Comparison of ENCODE assay signal across 21 mouse cellular contexts in genomic region chr13:26795460-26795859, GRCm38 (mm10). TPM values are rescaled to one million over a fixed set of nuclear protein-coding genes. Genes with fewer than 3 reads are reported as not detected.
"Had no signal": no experiment of that assay in that cellular context is flagged by ENCODE, and none has a peak within 500 bp of the region (broad histone marks: within the 10 kb centered on the region; RNA-seq: fewer than 3 reads in every experiment).

No protein-coding gene starts in this region.

- H3K9ac ChIP-seq: liver, embryonic 13.5 days; liver, embryonic 15.5 days; liver, postnatal 0 days; midbrain, embryonic 12.5 days; neural tube, embryonic 13.5 days; neural tube, embryonic 15.5 days; stomach, embryonic 15.5 days had no signal

- H3K27ac ChIP-seq: liver, embryonic 13.5 days; liver, embryonic 15.5 days; midbrain, embryonic 10.5 days; midbrain, embryonic 12.5 days; neural tube, embryonic 13.5 days; neural tube, embryonic 15.5 days; stomach, embryonic 15.5 days; stomach, postnatal 0 days had no signal

- H3K27me3 ChIP-seq: liver, embryonic 13.5 days; liver, embryonic 15.5 days; midbrain, embryonic 12.5 days; neural tube, embryonic 13.5 days; neural tube, embryonic 15.5 days; stomach, embryonic 15.5 days had no signal

- H3K36me3 ChIP-seq: liver, embryonic 13.5 days; liver, embryonic 15.5 days; midbrain, embryonic 10.5 days; midbrain, embryonic 12.5 days; neural tube, embryonic 13.5 days; neural tube, embryonic 15.5 days; stomach, embryonic 15.5 days had no signal

- H3K4me1 ChIP-seq: liver, embryonic 13.5 days; liver, embryonic 15.5 days; midbrain, embryonic 10.5 days; midbrain, embryonic 12.5 days; neural tube, embryonic 13.5 days; neural tube, embryonic 15.5 days; stomach, embryonic 15.5 days had no signal

- H3K4me3 ChIP-seq: liver, embryonic 13.5 days; liver, embryonic 15.5 days; midbrain, embryonic 10.5 days; midbrain, embryonic 12.5 days; myocyte; neural tube, embryonic 13.5 days; neural tube, embryonic 15.5 days; stomach, embryonic 15.5 days had no signal

- H3K9me3 ChIP-seq: liver, embryonic 13.5 days; liver, embryonic 15.5 days; midbrain, embryonic 10.5 days; midbrain, embryonic 12.5 days; neural tube, embryonic 15.5 days; stomach, embryonic 15.5 days had no signal

- DNase-seq: liver; liver, embryonic 13.5 days; liver, postnatal 0 days; midbrain, embryonic 14.5 days; right cerebral cortex, postnatal 14 days; thymus, postnatal 14 days; thymus, postnatal 36 days had no signal

- ATAC-seq: liver, postnatal 0 days; midbrain, embryonic 16.5 days had no signal

- H3K4me2 ChIP-seq: liver, embryonic 11.5 days; liver, embryonic 13.5 days; liver, embryonic 15.5 days; midbrain, embryonic 12.5 days; neural tube, embryonic 13.5 days; neural tube, embryonic 15.5 days; stomach, embryonic 15.5 days had no signal

RNA-seq across cellular contexts. Expression of gene Hdgfl1, which starts 25.5 kb away (rescaled TPM):
- polyA plus RNA-seq: limb, embryonic 14.5 days; liver, embryonic 11.5 days; liver, embryonic 13.5 days; liver, embryonic 15.5 days; liver, postnatal 0 days; midbrain, embryonic 10.5 days; midbrain, embryonic 12.5 days; midbrain, embryonic 14.5 days; midbrain, embryonic 16.5 days; myocyte; neural tube, embryonic 11.5 days; neural tube, embryonic 13.5 days; neural tube, embryonic 15.5 days; spleen, adult 2 months; stomach, embryonic 15.5 days; stomach, postnatal 0 days; thymus, postnatal 0 days had no signal
